Mouse (Mus musculus): Measurements from ENCODE around the gene Mknk2.
"Not testable (repeated sequence)": the region's sequence is repeated elsewhere in the genome, so short reads cannot be mapped to it uniquely, and the experiment has no call there.

Gene Mknk2

DNA sequence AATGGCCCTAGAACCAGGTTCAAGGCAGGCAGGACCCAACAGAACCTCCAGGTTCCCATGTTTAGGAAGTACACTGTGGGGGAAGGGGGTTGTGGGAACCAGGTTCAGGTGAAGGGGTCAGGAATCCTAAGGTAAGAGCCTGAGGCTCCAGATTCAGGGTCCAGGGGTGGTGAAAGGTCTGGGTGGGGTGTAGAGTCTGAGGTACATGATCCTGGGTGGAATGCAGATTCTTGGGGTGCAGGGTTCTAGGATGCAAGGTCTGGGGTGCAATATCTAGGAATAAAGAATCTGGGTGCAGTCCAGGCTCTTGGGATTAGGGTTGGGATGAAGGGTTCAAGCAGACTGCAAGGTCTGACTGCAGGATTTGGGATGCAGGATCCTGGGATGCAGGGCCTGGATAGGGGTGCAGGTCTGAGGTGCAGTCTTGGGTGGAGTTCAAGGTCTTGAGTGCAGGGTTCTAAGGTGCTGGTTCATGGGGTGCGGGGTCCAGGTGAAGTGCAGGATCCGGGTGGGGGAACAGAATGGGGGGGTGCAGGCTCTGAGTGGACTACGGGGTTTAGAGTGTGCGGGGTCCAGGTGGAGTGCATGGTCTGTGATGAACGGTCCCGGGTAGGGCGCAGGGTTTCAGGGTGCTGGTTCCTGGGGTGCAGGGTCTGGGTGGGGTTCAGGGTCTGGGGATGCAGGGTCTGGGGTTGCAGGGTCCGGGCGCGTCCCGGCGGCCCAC is 22.3 kb downstream of the Mknk2 start:
- in situ Hi-C loops (cut with MboI, MseI), result loop anchor here in 1 of 2 experiments (5.0 kb wide), 1 partner anchor 47 kb away; the partner anchor contains the start of genes Izumo4 and Mob3a

DNA sequence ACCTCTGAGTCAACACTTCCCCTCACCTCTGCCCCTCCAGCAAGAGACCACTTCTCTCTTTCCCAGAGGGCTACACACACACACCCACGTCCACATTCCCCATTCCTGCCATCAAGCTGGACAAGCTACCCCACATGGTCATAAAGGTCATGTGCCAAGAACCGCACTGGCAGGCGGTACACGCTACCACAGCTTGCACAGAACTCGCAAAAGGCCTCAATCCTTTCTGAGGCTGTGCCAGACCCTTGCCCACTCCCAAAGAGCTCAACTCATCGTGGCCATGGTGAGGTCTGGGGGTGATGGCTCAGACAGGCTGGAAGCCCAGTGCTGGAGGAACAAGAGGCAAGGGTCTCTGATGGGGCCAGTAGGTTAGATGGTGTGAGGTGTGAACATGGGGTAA is 23.0 kb downstream of the Mknk2 start:
- in situ Hi-C loops (cut with MboI, MseI), result loop anchor here in 1 of 2 experiments (5.0 kb wide), 1 partner anchor 47 kb away; the partner anchor contains the start of genes Izumo4 and Mob3a

DNA sequence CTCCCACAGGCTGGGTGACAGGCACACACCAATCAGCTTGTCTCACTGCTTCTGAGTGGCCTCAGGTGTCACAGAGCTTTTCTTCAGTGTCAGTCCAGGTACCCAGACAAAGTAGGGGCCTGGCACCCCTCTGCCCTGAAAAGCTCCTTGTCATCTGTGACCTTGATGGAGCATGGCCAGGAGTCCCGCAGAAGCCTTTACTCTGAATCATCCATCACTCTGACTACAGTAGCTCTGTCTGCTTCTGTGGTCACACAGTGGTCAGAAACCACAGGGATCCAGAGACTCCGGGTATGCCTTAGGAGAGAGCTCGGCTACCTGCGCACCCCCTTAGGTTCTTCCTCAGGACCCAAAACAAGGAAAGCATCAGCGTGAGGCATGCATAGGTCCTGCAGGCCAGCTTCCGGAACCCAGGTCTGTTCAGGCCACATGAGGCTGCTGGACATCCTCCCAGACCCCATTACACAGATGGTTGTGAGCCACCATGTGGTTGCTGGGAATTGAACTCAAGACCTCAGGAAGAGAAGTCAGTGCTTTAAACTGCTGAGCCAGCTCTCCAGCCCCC is 24.7 kb downstream of the Mknk2 start:
- in situ Hi-C loops (cut with MboI, MseI), result no loop called here

DNA sequence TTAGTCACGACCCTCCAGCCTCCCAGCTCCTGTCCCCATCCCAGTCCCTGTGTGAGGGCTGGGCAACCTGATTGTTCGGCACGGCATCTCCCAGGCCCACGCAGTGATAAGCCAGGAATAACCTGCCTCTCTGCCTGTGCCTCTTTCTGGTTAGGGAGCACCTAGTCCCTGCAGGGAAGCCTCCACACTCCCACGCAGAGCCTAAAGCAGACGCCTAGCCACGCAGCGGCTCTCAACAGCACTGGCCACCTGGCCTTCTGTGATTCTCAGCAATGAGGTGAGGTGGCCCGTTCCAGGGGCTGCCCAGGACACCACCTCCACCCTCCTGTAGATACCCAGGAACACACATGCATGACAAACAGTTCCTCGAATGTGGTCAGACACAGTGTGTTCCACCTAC is 27.5 kb downstream of the Mknk2 start:
- in situ Hi-C loops (cut with MboI, MseI), result no loop called here

DNA sequence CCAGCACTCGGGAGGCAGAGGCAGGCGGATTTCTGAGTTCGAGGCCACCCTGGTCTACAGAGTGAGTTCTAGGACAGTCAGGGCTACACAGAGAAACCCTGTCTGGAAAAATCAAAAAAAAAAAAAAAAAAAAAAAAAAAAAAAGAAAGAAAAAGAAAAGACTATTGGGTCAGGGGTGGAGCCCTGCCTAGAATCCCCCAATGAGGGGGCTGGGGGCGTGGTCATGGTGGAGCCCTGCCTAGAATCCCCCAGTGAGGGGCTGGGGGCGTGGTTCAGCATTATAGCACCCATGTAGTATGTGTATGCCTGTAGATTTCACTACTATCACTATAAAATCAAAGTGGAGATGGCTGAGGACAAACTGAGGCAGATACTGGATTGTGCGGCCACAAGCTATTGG is 28.0 kb downstream of the Mknk2 start:
- in situ Hi-C loops (cut with MboI, MseI), result not testable (repeated sequence)

DNA sequence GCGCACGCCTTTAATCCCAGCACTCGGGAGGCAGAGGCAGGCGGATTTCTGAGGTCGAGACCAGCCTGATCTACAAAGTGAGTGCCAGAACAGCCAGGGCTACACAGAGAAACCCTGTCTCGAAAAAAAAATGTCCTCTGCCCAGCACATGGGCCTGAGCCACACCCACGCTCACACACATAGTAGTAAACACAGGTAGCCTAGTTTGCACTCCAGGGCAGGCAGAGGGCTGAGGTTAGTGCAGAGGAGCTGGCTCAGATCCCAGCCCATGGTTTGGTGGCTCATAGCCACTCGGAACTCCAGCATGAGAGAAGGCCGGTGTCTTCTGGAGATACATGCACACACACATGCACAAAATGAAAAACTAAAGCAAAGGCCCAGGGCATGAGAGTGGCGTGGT is 31.0 kb downstream of the Mknk2 start:
- in situ Hi-C loops (cut with MboI, MseI), result no loop called here

DNA sequence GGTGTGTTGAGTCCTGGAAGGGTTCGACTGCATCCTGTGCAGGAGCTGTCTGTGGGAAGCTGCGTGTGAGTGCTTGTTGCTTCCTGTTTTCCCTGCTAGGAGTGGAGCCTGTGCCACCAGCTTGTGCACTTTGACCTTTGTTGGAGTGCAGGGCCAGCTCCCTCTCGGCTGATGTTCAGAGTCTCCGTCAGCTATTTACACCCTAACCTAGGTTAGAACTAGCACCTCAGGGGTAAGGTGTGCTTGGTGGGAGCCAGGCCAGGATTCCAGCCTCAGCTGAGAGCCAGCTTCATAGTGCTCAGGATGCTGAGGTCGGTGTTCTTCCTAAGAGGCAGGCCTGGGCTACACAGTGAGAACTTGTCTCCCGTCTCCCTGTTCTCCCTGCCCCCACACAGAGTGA is 42.6 kb downstream of the Mknk2 start:
- in situ Hi-C loops (cut with MboI, MseI), result loop anchor here in 1 of 2 experiments (5.0 kb wide), 1 partner anchor 218 kb away; no protein-coding TSS in a partner anchor

DNA sequence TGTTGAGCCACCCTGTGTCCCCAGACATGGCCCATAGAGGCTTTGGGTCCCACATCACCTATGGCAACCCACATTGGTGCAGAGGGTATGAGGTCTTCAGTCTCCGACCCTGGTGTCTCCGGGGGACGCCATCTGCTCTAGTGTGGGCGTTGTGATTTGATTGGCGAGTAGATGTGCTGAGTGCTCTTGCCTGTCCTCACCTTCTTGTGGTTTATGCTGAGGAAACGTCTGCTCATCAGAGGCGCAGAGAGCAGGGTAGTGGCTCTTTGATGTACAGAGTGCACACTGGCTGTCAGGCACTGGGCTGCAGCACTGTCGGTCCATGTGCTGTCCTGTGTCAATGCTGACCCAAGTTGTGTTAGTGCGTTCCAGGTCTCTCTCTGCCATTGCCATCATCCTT is 49.0 kb downstream of the Mknk2 start:
- in situ Hi-C loops (cut with MboI, MseI), result no loop called here

DNA sequence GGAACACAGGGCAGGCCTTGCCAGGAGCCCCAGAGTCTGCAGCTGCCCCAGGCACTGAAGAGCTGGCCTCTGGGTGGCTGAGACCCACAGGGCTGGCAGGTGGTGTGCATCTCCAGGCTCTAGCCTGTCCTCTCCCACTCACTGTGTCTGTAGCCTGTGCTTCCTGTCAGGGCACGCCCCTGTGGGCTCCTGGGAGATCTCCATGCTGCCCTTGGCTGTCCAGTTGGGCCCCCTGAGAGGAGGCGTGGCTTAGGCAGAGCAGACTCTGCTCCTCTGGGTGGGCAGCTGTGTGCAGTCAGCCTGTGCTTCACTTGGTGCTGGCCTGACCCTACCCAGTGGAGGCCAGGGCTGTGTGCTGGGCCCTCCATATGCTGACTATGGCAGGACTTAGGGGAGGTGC is 50.2 kb downstream of the Mknk2 start:
- in situ Hi-C loops (cut with MboI, MseI), result no loop called here

DNA sequence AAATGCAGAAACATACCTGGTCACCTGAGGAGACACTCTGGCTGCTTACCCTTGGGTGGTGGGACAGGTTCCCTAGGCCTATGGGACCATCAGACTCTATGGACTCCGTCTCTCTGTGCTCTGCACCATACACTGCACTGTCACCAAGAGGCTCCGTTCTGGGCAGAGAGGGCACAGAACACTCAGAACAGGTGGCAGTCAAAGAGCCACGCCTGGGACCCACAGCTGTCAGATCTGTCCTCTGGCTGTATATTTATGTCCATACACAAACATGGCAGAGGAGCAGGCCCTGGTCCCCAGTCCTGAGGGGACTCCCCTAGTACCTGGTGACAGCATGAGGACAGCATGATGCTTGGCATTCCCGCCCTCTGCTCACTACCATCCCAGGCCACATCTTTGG is 52.1 kb downstream of the Mknk2 start:
- in situ Hi-C loops (cut with MboI, MseI), result no loop called here

DNA sequence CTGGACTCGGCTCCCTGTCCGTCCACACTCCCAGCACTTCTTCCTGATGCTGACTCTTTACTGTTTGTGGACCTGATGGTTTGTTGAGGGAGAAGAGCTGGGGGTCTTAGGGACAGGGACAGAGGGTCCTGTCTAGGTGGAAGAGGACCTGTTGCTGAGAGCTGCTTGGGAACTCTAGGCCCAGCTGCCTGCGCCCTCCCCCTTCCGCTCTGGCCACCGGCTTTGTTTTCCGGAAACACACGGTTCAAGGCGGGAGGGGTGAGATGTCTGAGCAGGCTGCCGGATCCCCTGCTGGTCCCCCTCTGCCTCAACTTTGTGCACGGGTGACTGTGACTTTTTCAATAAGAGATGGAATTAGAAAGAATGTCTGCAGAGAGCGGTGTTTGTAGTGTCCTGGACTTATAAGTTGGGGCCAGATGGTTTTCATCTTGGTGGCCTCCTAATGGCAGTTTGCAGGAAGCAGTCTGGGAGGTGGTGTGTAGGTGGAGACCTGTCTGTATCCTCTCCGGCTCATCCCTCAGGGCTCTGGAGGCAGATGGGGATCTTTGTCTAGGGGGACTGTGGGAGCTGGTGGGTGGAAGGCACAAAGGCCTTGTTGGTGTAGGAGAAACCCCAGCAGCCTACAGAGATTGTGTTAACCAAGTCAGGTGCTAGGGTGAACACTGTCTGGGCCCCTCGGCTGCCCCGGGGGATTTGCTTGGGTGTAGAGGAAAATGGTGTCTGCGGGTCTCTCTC is 54.3 kb downstream of the Mknk2 start:
- in situ Hi-C loops (cut with MboI, MseI), result loop anchor here in 1 of 2 experiments (5.0 kb wide), 1 partner anchor 46 kb away; the partner anchor contains the start of gene Klf16

DNA sequence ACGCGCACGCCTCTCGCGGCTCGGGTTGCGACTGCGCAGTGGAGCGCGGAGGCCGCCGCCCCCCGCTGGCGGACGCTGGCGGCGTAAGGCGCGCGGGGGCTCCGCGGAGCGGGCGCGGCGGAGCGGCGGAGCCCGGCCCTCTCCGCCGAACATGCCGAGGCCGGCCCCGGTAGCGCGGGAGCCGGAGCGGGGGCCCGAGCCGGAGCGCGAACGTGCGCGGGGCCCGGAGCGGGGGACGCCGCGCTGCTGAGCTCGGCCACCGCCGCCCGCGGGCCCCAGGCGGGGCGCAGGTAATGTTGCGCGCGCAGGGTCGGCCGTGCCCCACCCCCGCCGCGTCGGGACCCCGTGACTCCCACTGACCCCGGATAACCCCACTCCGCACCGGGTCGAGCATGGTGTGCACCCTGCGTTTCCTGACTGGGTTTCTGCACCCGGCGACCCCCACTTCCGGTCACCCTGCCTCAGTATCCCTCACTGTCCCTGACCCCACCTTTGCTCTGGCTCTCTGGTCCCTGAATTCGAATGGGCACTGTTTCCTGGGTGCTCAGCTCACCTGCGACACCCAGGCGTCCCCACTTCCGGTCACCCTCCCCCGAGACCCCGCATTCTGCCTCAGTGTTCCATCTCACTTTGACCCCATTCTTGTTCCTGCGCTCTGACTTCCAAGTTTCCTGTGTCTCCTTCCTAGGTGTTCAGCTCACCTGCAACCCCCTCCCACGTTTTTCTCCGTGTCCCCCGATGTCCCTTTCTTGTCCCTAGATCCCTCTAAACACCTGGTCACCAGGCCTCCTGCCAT is 55.1 kb downstream of the Mknk2 start, which contains the start of gene Csnk1g2:
Gene Csnk1g2, plus strand, starts transcription at position 178 of the 796 bp plus-strand sequence.
- in situ Hi-C loops (cut with MboI, MseI), result loop anchor here in 1 of 2 experiments (5.0 kb wide), 1 partner anchor 46 kb away; the partner anchor contains the start of gene Klf16

DNA sequence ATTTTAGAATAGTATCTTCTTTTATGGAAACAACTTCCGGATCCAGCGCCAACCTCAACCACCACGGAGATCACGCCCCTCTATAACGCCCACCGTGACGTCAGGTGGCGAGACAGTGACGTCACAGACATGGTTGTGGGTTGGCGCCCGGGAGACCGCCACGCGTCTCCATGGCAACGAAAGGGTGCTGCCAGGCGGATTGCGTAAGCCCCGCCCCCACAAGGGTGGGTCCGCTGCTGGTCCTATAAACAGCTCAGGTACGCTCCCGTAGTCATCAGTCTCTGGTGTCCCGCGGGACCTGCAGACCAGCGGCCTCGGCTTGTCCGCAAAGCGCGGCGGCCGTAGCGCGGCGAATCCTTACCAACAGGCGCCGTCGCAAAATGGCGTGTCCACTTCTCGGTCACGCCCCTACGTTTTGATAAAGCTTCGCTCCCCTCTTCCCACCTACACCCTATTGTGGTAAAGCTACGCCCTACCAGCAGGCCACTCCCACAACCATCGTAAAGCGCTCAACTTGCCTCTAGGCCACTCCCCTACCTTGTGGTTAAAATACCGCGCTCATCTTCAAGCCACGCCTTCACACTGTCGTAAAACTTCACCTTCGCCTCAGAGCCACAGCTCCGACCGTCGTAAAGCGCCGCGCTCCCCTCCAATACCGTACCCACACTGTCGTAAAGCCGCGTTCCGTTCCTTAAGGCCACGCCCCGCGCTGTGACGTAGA is 55.8 kb downstream of the Mknk2 start:
- in situ Hi-C loops (cut with MboI, MseI), result loop anchor here in 1 of 2 experiments (5.0 kb wide), 1 partner anchor 45 kb away; the partner anchor contains the start of gene Klf16

DNA sequence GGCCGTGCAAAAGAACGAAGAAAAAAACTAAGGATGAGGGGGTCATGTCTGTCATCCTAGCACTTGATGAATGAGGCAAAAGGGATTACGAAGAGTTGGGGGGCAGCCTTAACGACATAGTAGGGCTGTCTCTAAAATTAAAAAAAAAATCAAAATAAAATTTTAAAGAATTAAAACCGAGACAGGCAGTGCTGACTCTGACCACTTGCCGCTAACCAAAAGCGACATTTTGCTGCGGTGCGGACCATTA is 56.3 kb downstream of the Mknk2 start:
- in situ Hi-C loops (cut with MboI, MseI), result loop anchor here in 1 of 2 experiments (5.0 kb wide), 1 partner anchor 44 kb away; the partner anchor contains the start of gene Klf16

DNA sequence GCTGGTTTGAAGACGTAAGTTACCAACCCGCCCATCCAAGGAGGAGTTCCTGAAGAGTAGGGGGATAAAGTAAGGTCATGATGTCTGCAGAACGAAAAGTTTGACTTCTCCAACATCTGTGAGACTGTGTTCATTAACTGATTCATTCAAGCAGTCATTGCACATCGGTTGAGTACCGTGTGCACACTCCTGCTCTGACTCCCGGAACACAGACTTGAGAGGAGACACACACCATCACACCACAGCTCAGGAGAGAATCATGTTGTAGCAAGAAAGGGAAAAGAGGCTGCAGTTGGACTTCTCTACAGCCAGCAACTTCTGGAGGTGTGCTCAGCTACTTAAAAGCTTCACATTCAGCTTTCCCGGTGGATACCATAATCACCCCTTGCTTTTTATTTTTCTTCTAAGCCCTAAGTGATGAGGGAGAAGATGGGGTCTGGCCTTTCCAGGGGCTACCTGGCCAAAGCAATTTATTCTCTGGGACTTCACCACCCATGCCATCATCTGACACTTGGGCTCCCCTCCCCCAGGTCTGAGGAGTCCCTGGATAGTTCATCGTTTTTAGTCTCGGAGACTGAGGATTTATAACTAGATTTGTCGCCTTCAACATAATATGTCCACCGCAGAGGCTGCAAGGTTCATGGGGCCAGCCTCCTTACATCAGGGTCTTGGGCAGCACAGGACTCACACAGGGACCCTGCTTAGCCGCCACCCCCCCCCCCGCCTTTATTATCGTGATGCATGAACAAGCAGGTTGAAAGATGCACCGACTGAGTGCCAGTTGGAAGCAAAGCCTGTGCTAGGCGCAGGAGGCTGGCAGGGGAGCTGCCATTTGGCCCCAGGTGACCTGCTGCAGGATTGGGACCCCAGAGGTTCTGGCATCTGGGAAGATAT is 56.9 kb downstream of the Mknk2 start:
- in situ Hi-C loops (cut with MboI, MseI), result loop anchor here in 1 of 2 experiments (5.0 kb wide), 1 partner anchor 44 kb away; the partner anchor contains the start of gene Klf16

DNA sequence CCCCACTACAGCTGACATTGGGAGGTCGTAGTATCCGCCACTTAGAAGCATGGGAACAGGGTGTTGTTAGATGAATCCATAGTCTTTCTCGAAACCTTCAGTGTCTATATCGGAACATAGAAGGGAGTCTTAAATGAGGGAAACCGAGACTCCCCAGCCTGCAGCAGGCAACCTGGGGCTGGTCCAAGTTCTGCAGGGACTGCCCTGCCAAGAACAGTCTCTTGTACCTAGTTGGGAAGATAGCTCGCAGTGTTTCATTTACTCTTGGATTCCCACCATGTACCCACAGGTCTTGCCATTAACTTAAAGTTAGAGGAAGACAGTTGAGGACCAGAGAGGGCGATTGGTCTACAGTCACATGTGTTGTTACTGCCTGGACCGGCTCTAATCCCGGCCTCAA is 57.5 kb downstream of the Mknk2 start:
- in situ Hi-C loops (cut with MboI, MseI), result loop anchor here in 1 of 2 experiments (5.0 kb wide), 1 partner anchor 43 kb away; the partner anchor contains the start of gene Klf16

DNA sequence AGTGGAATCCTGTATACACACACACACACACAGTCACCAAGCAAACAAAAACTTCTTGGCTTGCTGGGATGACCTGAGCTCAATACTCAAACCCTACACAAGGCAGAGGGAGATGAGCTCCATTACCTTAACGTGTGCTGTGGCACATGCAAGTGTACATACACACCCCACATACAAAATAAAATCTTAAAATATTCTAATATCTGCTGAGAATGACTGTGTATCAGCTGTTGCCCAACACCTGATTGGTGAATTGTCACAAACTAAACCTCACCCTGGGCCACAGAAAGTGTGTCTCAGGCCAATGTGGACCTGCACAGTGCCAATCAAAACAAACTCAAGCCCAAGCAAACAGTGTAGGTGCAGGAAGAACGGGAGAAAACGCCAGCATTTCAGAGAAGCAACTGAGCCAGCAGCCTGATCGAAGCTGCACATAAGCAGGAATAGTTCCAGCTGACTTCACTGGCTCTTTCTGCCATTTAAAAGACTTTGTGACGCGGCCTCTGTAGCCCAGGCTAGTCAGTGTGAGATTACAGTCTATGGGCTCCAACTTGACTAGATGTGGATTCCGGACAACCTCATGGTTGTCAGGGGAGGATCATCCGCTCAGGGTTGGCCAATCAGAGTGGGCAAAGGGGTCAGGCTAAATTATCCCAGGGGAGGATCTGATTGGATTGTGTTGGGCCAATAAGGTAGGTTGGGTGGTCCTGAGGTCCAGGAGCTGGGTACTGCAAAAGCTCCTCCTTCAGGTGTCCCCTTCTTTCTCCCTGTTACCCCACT is 58.3 kb downstream of the Mknk2 start:
- in situ Hi-C loops (cut with MboI, MseI), result loop anchor here in 1 of 2 experiments (5.0 kb wide), 1 partner anchor 42 kb away; the partner anchor contains the start of gene Klf16

DNA sequence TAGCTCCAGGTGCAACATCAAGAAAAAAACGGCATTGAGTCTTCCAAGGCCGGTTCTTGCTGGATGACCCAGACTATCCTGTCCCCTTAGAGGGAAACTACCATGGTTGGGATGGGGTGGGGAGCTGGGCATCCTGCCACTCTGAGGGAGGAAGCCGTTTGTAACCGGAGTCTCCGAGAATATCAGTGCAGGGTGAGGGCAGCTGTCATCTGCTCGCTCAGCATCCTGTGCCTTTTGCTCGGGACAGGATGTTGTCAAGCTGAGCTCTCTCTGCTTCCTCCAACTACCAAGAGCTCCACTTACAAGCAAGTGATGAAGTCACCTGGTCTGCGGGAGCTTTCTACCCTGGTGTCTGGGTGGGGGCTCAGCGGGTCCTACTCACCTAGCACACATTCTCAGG is 59.7 kb downstream of the Mknk2 start:
- in situ Hi-C loops (cut with MboI, MseI), result no loop called here

Data from T-helper 17 cell (primary cell).